Mouse (Mus musculus): Measurements from ENCODE around the gene Krtcap2.

Gene Krtcap2

DNA sequence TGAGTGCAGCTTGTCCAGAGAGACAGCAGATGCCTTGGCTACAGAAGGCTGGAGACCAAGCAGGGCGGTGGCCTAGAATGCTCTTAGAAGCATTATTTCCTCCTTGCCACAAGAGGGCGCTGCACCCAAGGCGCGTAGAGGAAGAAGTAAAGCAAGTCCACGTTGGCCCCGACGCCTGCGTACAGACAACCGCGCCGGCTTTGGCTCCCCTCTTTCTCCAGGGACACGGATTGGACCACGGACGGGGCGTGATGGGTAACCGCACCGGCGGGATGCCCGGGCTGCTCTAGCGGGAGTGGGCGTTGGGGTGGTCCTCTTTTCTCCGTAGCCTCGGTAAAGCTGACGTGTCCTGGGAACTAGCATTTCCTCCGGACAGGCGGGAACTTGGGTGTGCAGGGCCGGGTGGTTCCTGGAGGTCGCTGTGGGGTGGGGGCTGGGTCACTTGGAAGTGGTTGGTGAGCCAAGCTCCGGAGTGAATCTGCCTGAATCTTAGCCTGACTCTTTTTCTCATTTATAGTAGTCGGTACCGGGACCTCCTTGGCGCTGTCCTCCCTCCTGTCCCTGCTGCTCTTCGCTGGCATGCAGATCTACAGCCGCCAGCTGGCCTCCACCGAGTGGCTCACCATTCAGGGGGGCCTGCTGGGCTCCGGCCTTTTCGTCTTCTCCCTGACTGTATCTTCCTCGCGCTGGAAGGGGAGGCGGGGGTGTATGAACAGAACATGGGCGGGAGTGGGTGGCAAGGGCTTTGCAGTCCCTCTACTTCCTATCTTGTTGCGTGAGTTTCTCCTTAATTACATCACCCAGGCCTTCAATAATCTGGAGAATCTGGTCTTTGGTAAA lies 715 bp downstream of the Krtcap2 start, which contains the start of gene Trim46:
Gene Trim46 (minus strand): TSS at position 49 of the 840 bp plus-strand sequence.
- DNase-seq (ENCODE audit: low read depth, low spot score): peak; percentile 94

DNA sequence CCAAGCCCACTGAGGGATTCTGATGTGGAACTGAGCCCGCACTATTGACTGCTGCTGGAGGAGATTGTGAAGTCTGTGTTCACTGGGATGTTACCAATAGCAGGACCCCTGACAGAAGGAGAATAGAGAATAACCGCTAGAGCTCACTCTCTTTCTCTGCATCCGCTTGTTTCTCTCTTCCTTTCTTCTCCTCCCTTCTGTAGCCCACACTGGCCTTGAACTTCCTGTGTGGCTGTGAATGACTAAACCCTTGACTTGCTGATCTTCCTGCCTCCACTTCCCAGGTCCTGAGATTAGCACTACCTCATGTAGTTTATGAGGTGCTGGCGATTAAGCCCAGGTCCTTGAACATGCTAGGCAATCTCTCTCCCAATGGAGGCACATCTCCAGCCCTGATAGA lies 1.7 kb downstream of the Krtcap2 start:
- DNase-seq (ENCODE audit: low read depth, low spot score): peak; percentile 10

DNA sequence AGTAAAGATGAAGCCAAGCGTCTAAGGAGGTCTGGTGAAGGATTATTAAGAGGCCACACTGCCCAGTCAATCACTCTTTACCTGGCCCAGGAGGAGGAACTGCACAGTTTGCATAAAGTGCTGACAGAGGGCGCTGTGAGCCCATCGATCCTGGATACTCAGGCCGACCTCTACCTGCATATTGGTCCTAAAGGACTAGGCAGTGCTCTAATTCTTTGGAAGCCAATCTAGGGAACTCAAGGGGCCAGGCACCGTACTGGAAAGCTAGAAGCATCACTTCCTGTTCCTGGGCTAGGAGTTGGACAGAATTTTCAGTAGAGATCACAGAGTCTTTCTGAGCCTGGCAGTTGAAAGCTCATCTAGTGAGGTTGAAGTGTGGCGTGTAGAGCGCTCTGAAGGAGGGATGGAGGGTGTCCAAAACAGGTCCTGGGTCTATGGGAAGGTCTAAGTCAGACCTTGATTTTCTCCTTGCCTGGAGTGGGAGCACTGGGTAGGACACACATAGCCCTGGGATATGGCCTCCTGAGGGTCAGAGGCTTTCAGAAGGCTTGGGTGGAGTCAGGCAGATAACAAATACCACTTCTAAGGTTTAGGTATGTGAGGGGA lies 4.8 kb downstream of the Krtcap2 start:
- peak; percentile 87 for DNase-seq (ENCODE audit: low read depth, low spot score)

DNA sequence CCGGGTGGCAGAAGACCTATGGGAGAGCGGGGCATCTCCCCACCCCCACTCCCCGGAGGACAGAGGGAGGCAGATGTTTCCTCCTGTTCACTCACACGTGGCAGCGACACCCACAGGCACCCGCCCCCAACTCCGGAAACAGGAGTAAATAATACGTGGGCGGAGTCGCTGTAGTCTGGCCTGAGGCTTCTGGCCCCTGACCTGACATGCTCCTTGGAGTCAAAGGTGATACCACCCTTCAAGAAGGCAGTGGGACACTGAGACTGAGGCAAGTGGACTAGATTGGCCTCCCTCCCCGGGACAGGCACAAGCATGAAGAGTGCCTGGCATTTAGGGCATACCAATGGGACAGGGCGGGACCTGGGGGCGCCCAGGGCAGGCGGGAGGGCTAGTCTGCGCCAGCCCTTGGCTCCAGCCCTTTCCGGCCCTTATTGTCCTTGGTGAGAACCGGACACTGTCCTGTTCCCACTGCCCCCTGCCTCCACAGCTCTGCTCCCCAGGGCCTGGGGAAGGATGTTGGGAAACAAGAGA lies 5.7 kb downstream of the Krtcap2 start:
- DNase-seq (ENCODE audit: low read depth, low spot score): peak; percentile 94

DNA sequence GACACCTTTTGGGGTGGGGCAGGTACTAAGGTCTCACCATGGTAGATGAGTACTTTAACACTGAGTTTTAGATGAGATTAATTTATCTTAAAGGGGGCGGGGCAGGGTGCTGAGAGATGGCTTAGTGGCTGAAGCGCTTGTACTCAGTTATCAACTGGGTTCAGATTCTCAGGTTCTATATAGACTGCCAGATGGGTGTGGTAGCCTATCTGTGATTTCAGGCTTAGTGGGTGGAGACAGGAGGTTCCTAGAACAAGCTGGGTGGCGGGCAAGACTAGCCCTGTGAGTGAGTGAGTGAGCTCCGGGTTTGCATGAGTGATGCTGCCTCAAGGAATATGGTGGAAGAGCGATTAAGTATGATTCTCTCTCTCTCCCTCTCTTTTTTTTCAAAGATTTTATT lies 9.2 kb downstream of the Krtcap2 start:
- DNase-seq (ENCODE audit: low read depth, low spot score): no peak

DNA sequence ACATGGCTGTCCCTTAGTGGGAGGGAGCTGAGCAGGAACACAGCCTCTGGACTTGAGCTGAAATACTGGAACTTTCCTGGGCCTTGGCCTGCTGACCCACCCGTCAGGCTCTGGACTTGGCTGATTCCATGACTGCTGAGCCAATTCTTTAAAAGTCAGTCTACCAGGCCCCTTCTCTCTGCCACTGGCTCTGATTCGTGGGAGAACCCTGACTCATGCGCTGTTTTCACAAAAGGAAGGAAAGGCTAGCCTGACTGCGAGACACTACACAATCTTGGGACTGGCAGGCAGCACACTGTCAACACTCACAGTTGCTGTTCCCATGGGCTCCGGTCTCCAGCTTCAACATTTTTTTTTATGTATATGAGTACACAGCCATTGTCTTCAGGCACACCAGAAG lies 10.4 kb downstream of the Krtcap2 start:
- no peak for DNase-seq (ENCODE audit: low read depth, low spot score)

DNA sequence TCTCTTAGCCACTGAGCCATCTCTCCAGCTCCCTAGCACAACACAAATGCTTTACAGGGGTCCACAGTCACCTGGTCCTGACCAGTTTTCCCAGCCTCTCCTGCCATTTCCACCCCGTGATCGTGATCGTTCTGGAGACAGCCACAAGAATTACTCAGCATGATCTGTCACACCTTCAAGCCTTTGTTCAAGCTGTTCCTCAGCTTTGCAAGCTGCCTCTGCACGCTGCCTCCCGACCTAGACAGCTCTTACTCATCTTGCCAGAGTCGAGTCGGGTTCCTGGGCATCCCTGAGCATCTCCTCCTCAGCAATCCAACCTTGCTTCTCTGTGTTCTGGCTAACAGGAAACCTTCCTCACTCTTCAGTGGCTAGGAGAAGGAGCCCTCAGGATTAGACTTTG lies 13.3 kb downstream of the Krtcap2 start, which contains the start of gene Dpm3:
Gene Dpm3 (plus strand): TSS at position 283 of the 400 bp plus-strand sequence.
- DNase-seq (ENCODE audit: low read depth, low spot score): no peak

DNA sequence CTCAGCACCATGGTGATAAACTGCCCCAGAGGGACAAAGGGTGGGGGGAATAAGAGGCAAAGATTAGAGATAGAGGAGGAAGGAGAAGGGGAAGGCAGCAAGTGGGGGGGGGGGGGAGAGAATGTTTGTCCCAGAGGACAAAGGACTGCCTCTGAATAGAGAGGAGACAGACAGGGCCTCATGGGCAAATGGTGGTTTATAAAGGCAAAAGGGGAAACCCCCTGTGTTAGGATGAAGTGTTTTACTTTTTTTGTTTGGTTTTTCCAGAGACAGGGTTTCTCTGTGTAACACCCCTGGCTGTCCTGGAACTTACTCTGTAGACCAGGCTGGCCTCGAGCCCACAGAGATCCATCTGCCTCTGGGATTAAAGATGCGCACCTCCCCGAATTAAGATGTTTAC lies 14.4 kb downstream of the Krtcap2 start:
- DNase-seq (ENCODE audit: low read depth, low spot score): no peak

DNA sequence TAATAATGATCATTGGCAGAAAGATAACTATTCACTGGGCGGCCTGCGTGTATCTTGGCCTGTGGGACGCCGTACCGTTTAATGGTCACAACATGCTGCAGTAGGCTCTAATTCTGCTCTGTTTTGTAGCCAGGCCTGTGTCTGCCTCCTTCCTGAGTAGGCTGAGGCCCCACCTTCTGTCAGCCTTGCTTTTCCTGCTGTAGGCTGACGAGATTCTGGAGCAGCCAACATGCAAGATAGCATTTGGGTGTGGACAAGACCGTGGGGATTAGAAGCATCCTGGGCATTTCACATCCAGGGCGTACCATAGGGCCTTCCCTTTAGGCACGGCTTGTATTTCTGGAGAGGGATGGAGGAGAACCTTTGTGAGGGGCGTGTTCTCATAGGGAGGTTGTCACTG lies 16.7 kb downstream of the Krtcap2 start:
- no peak for DNase-seq (ENCODE audit: low read depth, low spot score)

DNA sequence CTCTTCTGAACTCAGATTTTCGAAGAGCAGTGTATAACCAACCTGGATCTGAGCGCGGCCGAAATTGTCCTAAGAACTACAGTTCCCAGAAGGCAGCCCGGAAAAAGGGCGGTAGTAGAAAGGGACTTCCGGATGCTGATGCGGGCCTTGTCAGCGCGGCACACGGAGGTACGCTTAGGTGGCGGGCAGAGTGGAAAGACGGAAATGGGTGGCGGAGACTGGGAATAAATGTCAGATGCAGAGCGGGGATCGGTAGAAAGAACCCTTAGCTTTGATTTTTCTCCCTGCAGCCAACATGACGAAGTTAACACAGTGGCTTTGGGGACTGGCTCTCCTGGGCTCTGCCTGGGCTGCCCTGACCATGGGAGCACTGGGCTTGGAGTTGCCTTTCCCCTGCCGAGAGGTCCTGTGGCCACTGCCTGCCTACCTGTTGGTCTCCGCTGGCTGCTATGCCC lies 20.7 kb downstream of the Krtcap2 start:
- peak; percentile 90 for DNase-seq (ENCODE audit: low read depth, low spot score)

DNA sequence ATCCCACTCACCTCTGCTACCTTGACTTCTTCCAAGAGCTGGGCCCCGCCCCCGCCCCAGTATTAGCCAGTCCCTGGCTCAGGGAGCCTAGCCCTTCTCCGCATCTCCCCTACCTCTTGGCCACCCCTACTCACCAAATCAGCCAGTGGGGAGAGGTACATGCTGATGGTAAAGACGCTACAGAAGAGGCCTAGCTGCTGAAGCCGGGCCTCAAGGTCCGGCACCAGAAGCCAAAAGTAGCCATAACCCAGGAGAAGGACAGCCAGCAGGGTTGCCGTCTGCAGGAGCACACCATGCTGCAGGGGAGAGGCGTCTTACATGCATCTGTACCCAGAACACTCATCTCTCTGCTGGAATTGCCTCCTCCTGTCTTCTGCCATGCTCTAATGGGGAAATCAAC lies 23.1 kb downstream of the Krtcap2 start:
- DNase-seq (ENCODE audit: low read depth, low spot score): no peak

DNA sequence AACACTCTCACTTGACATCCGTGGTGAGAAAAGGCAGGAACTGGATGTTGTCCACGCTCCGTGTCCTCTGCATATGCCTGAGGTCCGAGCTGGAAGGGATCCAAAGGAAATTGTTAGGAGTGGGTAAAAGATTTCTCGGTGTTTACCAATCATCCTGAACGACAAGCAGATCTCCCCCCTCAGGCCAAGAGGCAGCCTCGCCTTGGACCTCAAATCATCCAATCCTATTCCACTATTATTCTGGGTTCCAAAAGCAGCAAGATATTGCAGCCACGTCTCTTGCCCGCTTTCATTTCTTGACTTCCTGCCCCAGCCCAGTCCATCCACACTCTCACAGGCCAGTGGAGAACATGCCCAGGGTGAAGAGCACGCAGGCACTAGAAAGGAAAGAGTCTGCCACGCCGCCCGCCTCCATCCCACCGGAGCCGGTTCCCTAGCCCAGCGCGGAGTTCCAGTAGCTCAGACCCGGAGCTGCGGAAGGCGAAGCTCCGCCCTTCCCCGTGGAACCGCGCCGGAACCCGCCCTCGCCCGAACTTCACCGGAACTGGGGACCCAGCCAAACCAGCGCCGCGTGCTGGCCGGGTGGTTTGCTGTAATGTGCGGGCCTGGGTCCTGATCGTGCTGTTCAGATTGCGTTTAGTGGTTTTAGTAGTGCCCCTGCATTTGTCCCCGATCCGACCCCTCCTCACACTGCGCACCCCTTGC lies 24.4 kb downstream of the Krtcap2 start, which contains the start of gene Slc50a1:
Gene Slc50a1 (minus strand): TSS at position 520 of the 705 bp plus-strand sequence.
- peak; percentile 85 for DNase-seq (ENCODE audit: low read depth, low spot score)

DNA sequence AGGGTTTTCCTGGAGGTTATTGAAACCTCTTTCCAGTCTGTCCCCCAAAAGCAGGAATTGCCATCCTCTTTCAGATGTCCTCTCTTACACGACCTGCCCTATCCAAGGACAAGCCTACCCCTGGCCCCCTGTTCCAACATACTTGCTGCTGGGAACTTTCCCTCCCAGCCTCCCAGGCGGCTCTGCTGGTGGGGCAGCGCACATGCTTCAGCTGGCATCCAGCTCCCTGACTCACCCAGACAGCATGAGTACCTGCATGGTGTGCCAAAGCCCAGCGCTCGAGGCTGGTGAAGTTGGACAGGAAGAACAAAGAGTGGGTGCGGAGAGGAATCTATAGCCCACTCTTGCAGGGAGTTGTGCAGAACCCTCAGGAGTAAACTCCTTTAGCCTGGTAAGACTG lies 25.1 kb downstream of the Krtcap2 start:
- DNase-seq (ENCODE audit: low read depth, low spot score): no peak

DNA sequence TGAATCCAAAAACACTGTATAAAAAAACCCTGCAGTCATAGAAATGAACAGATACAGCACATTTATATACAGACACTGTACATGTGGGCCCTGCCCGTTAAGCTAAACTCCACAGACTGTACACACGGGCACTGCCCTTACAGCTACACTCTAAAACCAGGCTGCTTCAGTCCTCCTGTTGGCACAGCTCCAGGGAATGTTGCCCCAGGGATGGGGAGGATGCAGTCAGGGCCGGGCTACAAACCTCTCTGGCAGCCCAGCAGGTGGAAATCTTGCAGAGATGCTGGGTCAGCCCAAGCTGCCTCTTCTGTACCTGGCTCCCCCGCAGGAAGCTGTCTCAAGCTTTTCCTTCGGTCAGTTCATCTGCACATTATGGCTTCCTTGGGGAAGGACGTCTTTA lies 26.0 kb downstream of the Krtcap2 start:
- DNase-seq (ENCODE audit: low read depth, low spot score): no peak

DNA sequence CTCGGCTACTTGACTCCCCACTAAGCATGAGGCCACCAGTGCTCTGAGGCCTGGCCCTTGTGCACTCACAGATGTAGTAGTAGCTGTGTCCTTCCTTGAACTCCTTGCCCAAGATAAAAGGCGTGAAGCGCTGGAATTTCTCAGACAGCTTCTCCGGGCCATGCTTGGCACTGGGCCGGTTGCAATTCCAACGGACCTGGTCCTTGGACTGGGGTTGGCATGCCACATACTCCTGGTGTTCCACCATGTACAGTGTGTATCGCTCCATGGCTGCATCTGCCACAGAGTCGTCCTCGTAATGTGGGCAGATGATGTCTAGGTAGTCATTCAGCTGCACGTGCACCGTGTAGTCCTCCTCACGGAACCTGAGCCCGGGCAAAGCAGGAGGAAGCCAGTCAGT lies 30.3 kb downstream of the Krtcap2 start:
- DNase-seq (ENCODE audit: low read depth, low spot score): no peak

DNA sequence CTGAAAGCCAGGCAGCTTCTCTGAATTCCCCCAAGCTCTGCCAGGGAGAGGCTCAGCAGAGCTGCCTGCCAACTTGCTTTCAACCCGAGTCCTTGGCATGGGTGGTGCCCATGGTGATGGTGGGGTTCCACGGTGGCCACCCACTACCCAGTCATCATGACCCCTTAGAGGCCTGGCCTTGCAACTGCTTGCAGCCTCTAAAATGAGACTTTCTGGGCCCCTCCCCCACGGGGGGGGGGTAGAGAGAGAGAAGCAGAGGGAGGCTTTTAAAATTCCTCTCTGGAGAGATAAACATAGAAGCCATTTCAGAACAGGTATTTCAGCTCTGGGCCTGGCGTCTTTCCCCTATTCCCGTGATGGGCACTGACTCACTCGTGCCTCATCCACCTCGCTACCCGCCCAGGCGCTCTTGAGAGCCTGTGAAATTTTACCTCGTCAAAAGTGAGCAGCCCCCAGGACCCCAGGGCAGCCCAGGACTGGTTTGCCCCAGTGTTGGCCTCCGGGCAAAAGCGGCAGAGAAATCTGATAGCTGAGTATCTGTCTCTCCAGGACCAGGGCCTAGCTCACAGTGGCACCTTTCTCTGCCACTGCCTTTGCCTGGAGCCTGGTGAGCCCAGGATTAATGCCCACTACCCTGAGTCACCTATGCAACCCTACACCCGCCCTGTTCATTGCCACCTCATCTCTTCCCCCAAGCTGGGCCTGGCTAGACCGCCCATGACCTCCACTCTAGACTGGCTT lies 31.7 kb downstream of the Krtcap2 start:
- DNase-seq (ENCODE audit: low read depth, low spot score): no peak

DNA sequence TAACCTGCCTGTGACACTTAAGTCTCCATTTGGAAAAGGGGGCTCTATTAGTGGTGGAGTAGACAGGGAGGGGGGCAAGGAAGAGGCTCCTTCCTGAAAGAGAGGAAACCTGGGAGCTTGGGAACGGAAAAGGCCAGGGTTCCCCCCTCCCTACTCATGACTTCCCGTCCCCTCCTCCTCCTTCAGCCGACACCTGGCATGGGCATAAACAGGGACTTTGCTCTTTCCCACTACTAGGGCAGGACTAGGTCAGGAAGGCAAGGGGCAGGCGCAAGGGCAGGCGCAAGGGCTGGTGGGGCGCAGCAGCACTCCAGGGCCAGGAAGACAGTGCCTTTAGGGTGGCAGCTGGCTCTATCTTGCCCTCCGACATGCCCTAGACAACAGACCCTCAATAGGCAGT lies 32.3 kb downstream of the Krtcap2 start:
- DNase-seq (ENCODE audit: low read depth, low spot score): no peak

DNA sequence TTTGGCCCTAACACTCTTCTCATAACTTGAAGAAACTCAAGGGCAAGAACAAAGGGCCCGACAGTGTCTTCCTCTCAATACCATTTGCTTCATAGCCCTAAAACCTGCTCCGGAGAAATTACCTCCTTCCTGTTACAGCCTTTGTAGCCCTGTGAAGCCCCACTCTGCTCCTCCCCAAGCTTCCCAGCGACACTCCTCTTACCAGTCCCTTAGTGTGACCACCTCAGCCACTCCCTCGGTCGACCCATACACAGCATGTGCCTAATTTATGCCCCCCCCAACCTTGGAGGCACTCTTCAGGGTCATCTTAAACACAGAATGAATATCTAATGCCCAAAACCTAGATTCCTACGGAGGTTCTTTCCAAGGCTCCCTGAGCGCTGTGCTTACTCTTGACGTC lies 32.9 kb downstream of the Krtcap2 start:
- no peak for DNase-seq (ENCODE audit: low read depth, low spot score)

DNA sequence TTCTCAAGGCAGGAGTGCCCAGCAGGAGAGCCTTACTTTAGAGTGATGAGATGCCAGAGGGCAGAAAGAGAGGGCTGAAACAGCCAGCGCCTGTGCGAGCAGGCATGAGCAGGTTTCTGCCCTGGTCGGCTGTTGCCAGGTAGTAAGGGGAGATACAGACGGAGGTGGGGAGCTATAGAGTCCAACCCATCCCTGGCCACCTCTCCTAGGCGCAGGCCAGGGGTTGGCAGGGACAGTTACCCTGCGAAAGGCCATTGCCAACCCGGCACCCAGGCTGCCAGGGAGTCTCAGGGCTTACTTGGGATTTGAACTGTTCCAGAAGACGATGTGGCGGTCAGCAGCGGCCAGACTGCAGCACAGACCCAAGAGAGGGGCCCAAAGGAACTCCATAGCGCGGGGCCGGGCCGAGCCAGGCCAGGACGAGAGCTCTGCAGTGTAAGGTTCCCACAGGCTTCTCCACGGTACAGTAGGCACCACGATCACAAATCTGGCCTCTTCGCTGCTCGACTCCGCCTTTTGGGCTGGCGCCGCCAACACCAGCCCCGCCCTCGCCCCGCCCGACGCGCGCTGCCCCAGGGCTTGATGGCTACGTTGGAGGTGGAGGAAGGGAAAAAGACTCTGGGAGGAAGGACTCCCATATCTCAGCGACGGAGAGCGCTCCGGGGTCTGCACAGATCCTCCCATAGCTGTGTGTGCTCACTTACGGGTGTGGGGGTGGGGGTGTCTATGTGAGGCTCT lies 33.6 kb downstream of the Krtcap2 start:
- peak; percentile 87 for DNase-seq (ENCODE audit: low read depth, low spot score)

DNA sequence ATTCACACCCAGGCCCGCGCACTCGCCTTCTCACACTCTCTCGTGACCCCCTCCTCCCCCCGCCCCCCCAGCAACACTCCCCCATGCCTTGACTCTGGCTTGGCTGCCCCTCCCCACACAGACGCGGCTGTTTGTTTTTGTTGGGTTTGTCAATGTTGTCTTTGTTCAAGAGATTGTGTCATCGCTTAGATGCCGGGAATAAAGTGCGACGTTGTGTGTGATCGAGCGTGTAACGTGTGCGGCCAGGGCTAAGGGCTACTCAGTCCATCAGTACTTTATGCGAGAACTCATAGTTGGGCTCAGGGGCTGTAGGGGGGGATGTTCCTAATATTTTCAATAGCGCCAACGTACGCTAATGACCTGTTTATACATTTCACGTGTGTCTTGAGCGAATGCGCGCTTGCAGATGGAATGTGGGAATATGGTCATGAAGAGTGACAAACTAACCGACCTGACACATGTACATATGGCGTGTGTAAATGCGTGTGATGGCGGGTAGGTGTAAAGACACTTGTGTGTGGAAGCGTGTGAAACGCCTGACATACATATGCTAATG lies 34.4 kb downstream of the Krtcap2 start:
- peak; percentile 59 for DNase-seq (ENCODE audit: low read depth, low spot score)
